Mouse (Mus musculus): ENCODE data around the gene Kif1bp.

DNA sequence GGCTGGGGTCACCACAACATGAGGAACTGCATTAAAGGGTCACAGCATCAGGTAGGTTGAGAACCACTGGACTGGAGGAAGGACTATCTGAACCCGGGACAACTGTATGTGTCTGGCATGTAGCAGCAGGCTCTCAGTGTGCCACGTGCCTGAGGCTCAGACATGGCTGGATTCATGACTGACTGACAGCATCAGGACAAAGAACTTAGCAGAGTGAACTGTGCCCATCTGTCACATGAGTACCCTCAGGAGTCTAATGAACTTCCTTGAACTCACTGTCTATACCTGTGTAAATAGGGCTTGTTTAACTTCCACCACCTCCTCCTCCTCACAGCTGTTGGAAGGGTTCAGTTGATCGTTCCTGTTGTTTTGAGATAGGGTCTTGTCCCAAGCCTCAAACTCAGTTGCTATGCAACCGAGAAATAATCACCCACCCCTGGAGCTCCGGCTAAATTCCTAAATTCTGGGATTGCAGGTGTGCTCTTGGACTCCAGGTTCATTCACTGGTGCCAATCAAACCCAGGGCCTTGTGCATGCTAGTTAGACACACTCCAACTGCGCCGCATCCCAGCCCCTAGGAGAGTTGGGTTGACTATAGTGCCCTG lies 55.8 kb downstream of the Kif1bp start:
- TF ChIP-seq POLR2A (IDR thresholded peaks at IDR 0.05; ENCODE audit: borderline replicate concordance, extremely low read depth, insufficient read depth, insufficient read length, poor library complexity, severe bottlenecking), result no peak
- no peak for TF ChIP-seq CTCF (IDR thresholded peaks at IDR 0.05; ENCODE audit: borderline replicate concordance, extremely low read depth, insufficient read depth, insufficient read length)
